In the genomic region with DNA sequence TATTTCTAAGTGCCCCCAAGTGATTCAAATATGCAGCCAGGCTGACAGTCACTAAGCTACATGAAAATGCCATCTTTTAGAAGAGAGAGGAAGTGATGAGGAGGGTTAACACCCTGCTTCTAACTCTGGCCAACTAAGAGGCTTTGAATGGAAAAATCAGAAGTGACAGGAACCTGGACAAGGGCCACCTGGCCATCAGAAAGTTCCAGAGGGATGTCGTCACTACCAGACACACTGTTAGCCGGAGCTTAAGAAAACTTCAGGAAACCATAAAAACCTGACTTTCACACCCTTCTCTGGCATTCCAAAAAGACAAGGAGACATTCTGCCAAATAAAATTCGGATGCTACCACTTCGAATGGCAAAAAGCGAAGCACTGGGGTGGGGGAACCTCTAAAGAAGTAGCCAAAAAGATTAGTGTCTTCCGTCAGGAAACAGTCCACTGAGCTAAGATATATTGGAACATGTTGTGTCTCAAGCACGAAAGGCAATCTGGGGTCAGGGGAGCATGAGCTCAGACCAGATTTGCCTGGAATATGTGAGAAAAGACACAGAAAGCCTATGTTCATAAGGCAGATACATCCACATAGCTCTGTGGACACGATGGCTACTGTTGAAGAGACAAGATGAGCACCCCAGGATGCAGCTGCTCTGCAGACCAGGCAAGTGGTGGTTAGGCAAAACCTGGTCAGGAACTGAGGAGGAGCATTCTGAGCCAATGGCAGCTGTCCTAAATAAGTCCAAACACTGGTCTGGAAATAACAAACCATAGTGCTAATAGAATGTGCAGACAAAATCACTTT, we compare ENCODE assay signal across 13 mouse cellular contexts. TPM values are rescaled to one million over a fixed set of nuclear protein-coding genes. Genes with fewer than 3 reads are reported as not detected.
DNase-seq lines count a peak whose midpoint lies in the region; ATAC-seq lines count a peak whose summit lies in the region.
"Had no signal": no experiment of that assay in that cellular context is flagged by ENCODE, and none has a peak within 500 bp of the region (broad histone marks: within the 10 kb centered on the region; RNA-seq: fewer than 3 reads in every experiment).

No protein-coding gene starts in this region.

- H3K9me3 ChIP-seq in limb, embryonic 13.5 days, result peaks cover 7% of the 10 kb centered on the region
- no peaks in the 10 kb centered on the region for H3K9me3 ChIP-seq in limb, embryonic 10.5 days (replicated peaks)
- H3K9me3 ChIP-seq in heart, embryonic 14.5 days (ENCODE audit: control insufficient read depth, low read length), result peaks cover 5% of the 10 kb centered on the region; the same call in 1 of the 2 replicates
- H3K9me3 ChIP-seq: liver, embryonic 13.5 days; midbrain, embryonic 13.5 days had no signal

- 0 out of 2 replicates have a peak, but pooled peaks cover 3% of the 10 kb centered on the region for H3K27me3 ChIP-seq in limb, embryonic 13.5 days
- no peaks in the 10 kb centered on the region for H3K27me3 ChIP-seq in limb, embryonic 10.5 days (ENCODE audit: low read depth, poor library complexity, severe bottlenecking)
- H3K27me3 ChIP-seq in heart, embryonic 14.5 days (ENCODE audit: control insufficient read depth, insufficient read depth, low read length), result no peaks in the 10 kb centered on the region
- H3K27me3 ChIP-seq: liver, embryonic 13.5 days; midbrain, embryonic 13.5 days had no signal

- WGBS in limb, embryonic 13.5 days, result 37% methylated on average over 8 of the region's 8 CpGs
- WGBS in limb, embryonic 10.5 days, result 60% methylated on average over 8 of the region's 8 CpGs
- 38% methylated on average over 8 of the region's 8 CpGs for WGBS in heart, embryonic 14.5 days

- no peak overlapping the region for H3K4me3 ChIP-seq in limb, embryonic 13.5 days
- H3K4me3 ChIP-seq in limb, embryonic 10.5 days, result no peak overlapping the region
- no peak overlapping the region for H3K4me3 ChIP-seq in heart, embryonic 14.5 days (ENCODE audit: control insufficient read depth in 1 of 2, insufficient read depth in 1 of 2, low read depth in 1 of 2, low read length in 2 of 2)
- H3K4me3 ChIP-seq: forebrain, embryonic 10.5 days; liver, embryonic 13.5 days; midbrain, embryonic 13.5 days had no signal

- H3K27ac ChIP-seq in limb, embryonic 13.5 days, result no peak overlapping the region
- no peak overlapping the region for H3K27ac ChIP-seq in limb, embryonic 10.5 days
- peak overlapping the region; percentile 65 to 80 for H3K27ac ChIP-seq in heart, embryonic 14.5 days (replicated peaks in 1 of 2; ENCODE audit: control insufficient read depth in 1 of 2, insufficient read depth in 1 of 2, low read depth in 2 of 2, low read length in 2 of 2)
- H3K27ac ChIP-seq: forebrain, embryonic 10.5 days; liver, embryonic 13.5 days; midbrain, embryonic 13.5 days had no signal

- no peaks in the 10 kb centered on the region for H3K36me3 ChIP-seq in limb, embryonic 13.5 days
- H3K36me3 ChIP-seq in limb, embryonic 10.5 days, result no peaks in the 10 kb centered on the region
- no peaks in the 10 kb centered on the region for H3K36me3 ChIP-seq in heart, embryonic 14.5 days (ENCODE audit: control insufficient read depth, insufficient read depth, low read length)
- H3K36me3 ChIP-seq: forebrain, embryonic 10.5 days; liver, embryonic 13.5 days; midbrain, embryonic 13.5 days had no signal

- no peak overlapping the region for H3K4me2 ChIP-seq in limb, embryonic 13.5 days (replicated peaks)
- peak overlapping the region; percentile 15; the same call in 1 of the 2 replicates for H3K4me2 ChIP-seq in heart, embryonic 14.5 days (ENCODE audit: low read length)
- H3K4me2 ChIP-seq: liver, embryonic 13.5 days; midbrain, embryonic 13.5 days had no signal

- no peak for DNase-seq in limb, embryonic 10.5 days (ENCODE audit: low spot score)
- DNase-seq in kidney, postnatal 14 days, result peak; percentile 55
- DNase-seq in lung, postnatal 4 days, result peak; percentile 26 to 68
- no peak for DNase-seq in right cerebral cortex, postnatal 10 days (ENCODE audit: low spot score in 2 of 2)
- DNase-seq: embryo, embryonic 11 days; liver, embryonic 13.5 days had no signal

- peak; percentile 54 for ATAC-seq in limb, embryonic 13.5 days (ENCODE audit: low FRiP score, low read depth)
- peak; percentile 59; the same call in 1 of the 2 replicates for ATAC-seq in heart, embryonic 14.5 days (ENCODE audit: insufficient number of reproducible peaks, insufficient read depth, low FRiP score, low read depth)
- no peak for ATAC-seq in granulocyte monocyte progenitor cell, adult 5-6 weeks (replicated peaks; ENCODE audit: poor library complexity, severe bottlenecking)
- ATAC-seq: midbrain, embryonic 13.5 days had no signal

- peaks cover 18% of the 10 kb centered on the region for H3K4me1 ChIP-seq in limb, embryonic 13.5 days
- peaks cover 15% of the 10 kb centered on the region for H3K4me1 ChIP-seq in limb, embryonic 10.5 days
- H3K4me1 ChIP-seq in heart, embryonic 14.5 days (ENCODE audit: control insufficient read depth in 2 of 2, insufficient read depth in 2 of 2, low read length in 2 of 2), result peaks cover 13 to 24% of the 10 kb centered on the region in 2 experiments
- H3K4me1 ChIP-seq: forebrain, embryonic 10.5 days; liver, embryonic 13.5 days; midbrain, embryonic 13.5 days had no signal

- H3K9ac ChIP-seq in limb, embryonic 13.5 days, result no peak overlapping the region
- H3K9ac ChIP-seq in heart, embryonic 14.5 days (ENCODE audit: low read length), result no peak overlapping the region
- H3K9ac ChIP-seq: liver, embryonic 13.5 days; midbrain, embryonic 13.5 days had no signal

RNA-seq across cellular contexts. Expression of a gene that starts 40.4 kb away (rescaled TPM):
- 10.8 and 11.4 TPM in 2 replicates for polyA plus RNA-seq in limb, embryonic 13.5 days (2015; fragmentation: Nextera tagmentation; extraction: Ambion mirVana)
- 9.8 and 10.1 TPM in 2 replicates for polyA plus RNA-seq in limb, embryonic 10.5 days (2016; fragmentation: Nextera tagmentation; extraction: Ambion mirVana)
- polyA plus RNA-seq in heart, embryonic 14.5 days (2014; fragmentation: Nextera tagmentation; extraction: Ambion mirVana), result 16.3 and 17.4 TPM in 2 replicates
- not detected in 2 replicates for total RNA-seq in granulocyte monocyte progenitor cell, adult 5-6 weeks (2014; fragmentation: Nextera tagmentation)
- total RNA-seq in granulocyte monocyte progenitor cell, adult 5-6 weeks (2017), result not detected in 2 replicates
- total RNA-seq: hematopoietic stem cell, adult 5-6 weeks had no signal
- polyA plus RNA-seq: forebrain, embryonic 10.5 days; midbrain, embryonic 13.5 days; neural tube, embryonic 14.5 days had no signal

Comparison
In these comparisons a context has a peak if more than half of its experiments do, and no peak if none do; other contexts are left out.
1. H3K27ac ChIP-seq: peak in heart, embryonic 14.5 days (2 of 2); none in limb, embryonic 13.5 days (single experiment) and limb, embryonic 10.5 days (single experiment).
2. DNase-seq: peak in kidney, postnatal 14 days (single experiment) and lung, postnatal 4 days (2 of 2); none in limb, embryonic 10.5 days (single experiment) and right cerebral cortex, postnatal 10 days (0 of 2).